Mouse (Mus musculus) heart, postnatal 4 days (tissue): ENCODE results near the gene Scgb1b19. TPM values are rescaled to one million over a fixed set of nuclear protein-coding genes. Genes with fewer than 3 reads are reported as not detected.
"Not testable (repeated sequence)": the region's sequence is repeated elsewhere in the genome, so short reads cannot be mapped to it uniquely, and the experiment has no call there.

Experiments used
- DNase-seq: peaks from one replicate; pipeline ENCODE4 v3.0.0; 2021
- total RNA-seq, 2 experiments: library from RNA; stranded (reverse); gene quantifications; 2 replicates each; pipeline ENCODE4 v1.2.3; 2021

Scgb1b19 gene
- total RNA-seq: not detected

DNA sequence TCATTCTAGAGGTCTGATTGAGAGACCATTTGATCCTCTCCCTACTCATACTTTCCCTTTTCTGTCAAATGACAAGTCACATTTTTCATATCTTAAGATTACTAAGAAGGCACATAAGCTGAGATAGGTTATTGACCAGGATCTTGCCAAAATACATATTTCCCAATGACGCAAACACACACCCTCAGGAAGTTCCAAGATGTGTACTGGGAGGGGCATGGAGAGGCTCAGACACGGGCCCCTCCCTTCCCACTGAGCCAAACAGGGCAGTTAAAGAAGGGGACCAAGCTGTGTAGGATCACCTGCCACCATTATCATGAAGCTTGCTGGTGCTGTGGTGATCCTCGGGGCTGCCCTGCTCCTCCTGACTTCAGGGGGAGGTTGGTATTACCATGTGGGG, at the start of gene Scgb1b19:
TSS of gene Scgb1b19 (plus strand) at position 301 of the 400 bp plus-strand sequence.
- DNase-seq: not testable (repeated sequence)

DNA sequence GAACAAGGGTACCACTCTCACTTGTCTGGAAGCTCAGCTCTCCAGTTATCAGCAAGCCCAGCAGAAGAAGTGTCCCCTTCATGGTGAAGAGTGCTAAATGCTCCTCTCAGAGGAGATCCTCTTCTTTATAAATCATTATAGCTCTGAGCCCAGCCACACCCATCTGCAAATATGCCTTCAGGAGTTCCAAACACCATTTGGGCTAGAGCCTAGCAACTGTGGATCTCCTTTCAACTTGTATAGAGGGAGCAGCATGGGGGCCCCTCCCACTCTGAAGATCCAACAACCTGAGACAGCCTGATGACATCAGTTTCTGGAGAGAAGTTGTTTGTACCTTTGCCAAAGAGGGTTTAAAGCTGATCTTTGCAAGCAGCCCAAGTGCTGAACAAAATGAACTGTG, 6.9 kb upstream of the Scgb1b19 start, which contains the start of gene Scgb2b19:
TSS of gene Scgb2b19 (minus strand) at position 101 of the 400 bp plus-strand sequence.
- not testable (repeated sequence) for DNase-seq

Other genes with a start within 250 kb of the Scgb1b19 start
- not detected for gene Scgb2b17, start 230.7 kb upstream of the Scgb1b19 start, total RNA-seq
- not detected for gene Scgb1b17, start 223.8 kb upstream of the Scgb1b19 start, total RNA-seq
- not detected for gene Scgb2b18, start 113.4 kb upstream of the Scgb1b19 start, total RNA-seq
- not detected for gene Scgb1b18, start 101.7 kb upstream of the Scgb1b19 start, total RNA-seq
- gene Scgb2b19, start 7.0 kb upstream of the Scgb1b19 start, total RNA-seq: not detected
- gene Scgb2b20, start 79.0 kb downstream of the Scgb1b19 start, total RNA-seq: not detected
- gene Scgb1b20, start 85.9 kb downstream of the Scgb1b19 start, total RNA-seq: not detected
- not detected for gene Scgb2b21, start 233.2 kb downstream of the Scgb1b19 start, total RNA-seq